Mouse (Mus musculus): ENCODE results near the gene Stxbp3.
"Not testable (repeated sequence)": the region's sequence is repeated elsewhere in the genome, so short reads cannot be mapped to it uniquely, and the experiment has no call there.

Stxbp3 gene

GRCm38 (mm10) chr3:108840000-108840715 lies at the start of gene Stxbp3:
Gene Stxbp3, minus strand, starts transcription at chr3:108840526.
- DNase-seq (ENCODE audit: low spot score in 2 of 2), result peak; percentile 96 to 98

- no peak for DNase-seq (ENCODE audit: low spot score in 2 of 2)
Observed at GRCm38 (mm10) chr3:108889908-108890307, 49.6 kb upstream of the Stxbp3 start, which contains the start of gene Fndc7. Gene Fndc7, minus strand, starts transcription at chr3:108890008.

- DNase-seq (ENCODE audit: low spot score in 2 of 2), result no peak
Observed at GRCm38 (mm10) chr3:108887618-108887975, 47.3 kb upstream of the Stxbp3 start.

GRCm38 (mm10) chr3:108886934-108887617 lies 46.8 kb upstream of the Stxbp3 start:
- no peak for DNase-seq (ENCODE audit: low spot score in 2 of 2)

GRCm38 (mm10) chr3:108885686-108886530 lies 45.6 kb upstream of the Stxbp3 start:
- peak; percentile 59 to 66 for DNase-seq (ENCODE audit: low spot score in 2 of 2)

- DNase-seq (ENCODE audit: low spot score in 2 of 2), result no peak
Observed at GRCm38 (mm10) chr3:108884706-108885289, 44.5 kb upstream of the Stxbp3 start.

- DNase-seq (ENCODE audit: low spot score in 2 of 2), result no peak
Observed at GRCm38 (mm10) chr3:108883067-108883466, 42.7 kb upstream of the Stxbp3 start.

GRCm38 (mm10) chr3:108881873-108882272 lies 41.5 kb upstream of the Stxbp3 start:
- not testable (repeated sequence) for DNase-seq (ENCODE audit: low spot score in 2 of 2)

- no peak for DNase-seq (ENCODE audit: low spot score in 2 of 2)
Observed at GRCm38 (mm10) chr3:108880544-108881507, 40.5 kb upstream of the Stxbp3 start.

- no peak for DNase-seq (ENCODE audit: low spot score in 2 of 2)
Observed at GRCm38 (mm10) chr3:108879836-108880435, 39.6 kb upstream of the Stxbp3 start.

- DNase-seq (ENCODE audit: low spot score in 2 of 2), result no peak
Observed at GRCm38 (mm10) chr3:108879129-108879528, 38.8 kb upstream of the Stxbp3 start.

- DNase-seq (ENCODE audit: low spot score in 2 of 2), result no peak
Observed at GRCm38 (mm10) chr3:108870631-108871030, 30.3 kb upstream of the Stxbp3 start.

- DNase-seq (ENCODE audit: low spot score in 2 of 2), result no peak
Observed at GRCm38 (mm10) chr3:108867449-108867848, 27.1 kb upstream of the Stxbp3 start.

- DNase-seq (ENCODE audit: low spot score in 2 of 2), result no peak
Observed at GRCm38 (mm10) chr3:108865676-108866075, 25.4 kb upstream of the Stxbp3 start.

- DNase-seq (ENCODE audit: low spot score in 2 of 2), result peak in 1 of 2 experiments; percentile 58
Observed at GRCm38 (mm10) chr3:108865129-108865528, 24.8 kb upstream of the Stxbp3 start.

GRCm38 (mm10) chr3:108863091-108863490 lies 22.8 kb upstream of the Stxbp3 start:
- DNase-seq (ENCODE audit: low spot score in 2 of 2), result no peak

GRCm38 (mm10) chr3:108862282-108862681 lies 22.0 kb upstream of the Stxbp3 start:
- not testable (repeated sequence) for DNase-seq (ENCODE audit: low spot score in 2 of 2)

- DNase-seq (ENCODE audit: low spot score in 2 of 2), result no peak
Observed at GRCm38 (mm10) chr3:108860786-108861185, 20.5 kb upstream of the Stxbp3 start.

GRCm38 (mm10) chr3:108858231-108858770 lies 18.0 kb upstream of the Stxbp3 start:
- DNase-seq (ENCODE audit: low spot score in 2 of 2), result peak; percentile 57 to 63

GRCm38 (mm10) chr3:108857714-108858113 lies 17.4 kb upstream of the Stxbp3 start:
- no peak for DNase-seq (ENCODE audit: low spot score in 2 of 2)
